11 mouse cellular contexts compared by ENCODE assay signal in the genomic region with DNA sequence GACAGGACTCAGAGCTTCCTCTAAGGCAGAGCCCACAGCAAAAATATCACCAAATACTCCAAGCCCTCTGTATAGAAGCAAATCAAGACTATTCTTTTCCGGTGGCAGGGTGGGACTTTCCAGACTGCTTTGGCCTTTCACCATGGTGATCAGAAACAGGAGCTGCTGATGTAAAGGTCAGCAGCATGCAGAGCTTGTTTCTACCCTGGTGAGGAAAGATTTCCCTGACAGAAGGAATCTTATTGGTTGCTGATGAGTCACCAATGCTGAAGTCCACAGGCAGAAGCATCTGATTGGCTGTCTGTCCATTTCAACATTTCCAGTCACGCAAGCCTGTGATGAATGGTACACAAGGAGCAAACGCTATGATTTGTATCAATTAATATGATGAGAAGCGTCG.
DNase-seq lines count a peak whose midpoint lies in the region; ATAC-seq and TF ChIP-seq lines count a peak whose summit lies in the region.
"Had no signal": no experiment of that assay in that cellular context is flagged by ENCODE, and none has a peak within 500 bp of the region (broad histone marks: within the 10 kb centered on the region; RNA-seq: fewer than 3 reads in every experiment).

No protein-coding gene starts in this region.

- H3K9ac ChIP-seq in forebrain, embryonic 11.5 days (ENCODE audit: low read length): no peak overlapping the region
- H3K9ac ChIP-seq in lung, embryonic 14.5 days: no peak overlapping the region
- H3K9ac ChIP-seq in midbrain, embryonic 16.5 days (ENCODE audit: low read depth, low read length): no peak overlapping the region
- H3K9ac ChIP-seq: intestine, embryonic 15.5 days; limb, embryonic 13.5 days had no signal

- no peaks in the 10 kb centered on the region for H3K9me3 ChIP-seq in forebrain, embryonic 11.5 days (ENCODE audit: control insufficient read depth, low read length)
- no peaks in the 10 kb centered on the region for H3K9me3 ChIP-seq in forebrain, embryonic 10.5 days
- H3K9me3 ChIP-seq in lung, embryonic 14.5 days (ENCODE audit: low read depth, low read length): no peaks in the 10 kb centered on the region
- H3K9me3 ChIP-seq in midbrain, embryonic 16.5 days (replicated peaks; ENCODE audit: control insufficient read depth, low read length, poor library complexity, severe bottlenecking): no peaks in the 10 kb centered on the region
- H3K9me3 ChIP-seq: intestine, embryonic 15.5 days; limb, embryonic 13.5 days had no signal

- no peaks in the 10 kb centered on the region for H3K27me3 ChIP-seq in forebrain, embryonic 11.5 days (ENCODE audit: control insufficient read depth, insufficient read depth, low read length)
- no peaks in the 10 kb centered on the region for H3K27me3 ChIP-seq in forebrain, embryonic 10.5 days (ENCODE audit: poor library complexity, severe bottlenecking)
- H3K27me3 ChIP-seq in lung, embryonic 14.5 days (ENCODE audit: insufficient read depth, low read length): no peaks in the 10 kb centered on the region
- H3K27me3 ChIP-seq in midbrain, embryonic 16.5 days (ENCODE audit: control insufficient read depth, insufficient read depth, low read depth, low read length): no peaks in the 10 kb centered on the region
- H3K27me3 ChIP-seq: intestine, embryonic 15.5 days; limb, embryonic 13.5 days had no signal

- no peaks in the 10 kb centered on the region for H3K4me1 ChIP-seq in forebrain, embryonic 11.5 days (replicated peaks; ENCODE audit: control insufficient read depth, insufficient read depth, low read length)
- H3K4me1 ChIP-seq in forebrain, embryonic 10.5 days: no peaks in the 10 kb centered on the region
- H3K4me1 ChIP-seq in lung, embryonic 14.5 days (ENCODE audit: insufficient read depth): no peaks in the 10 kb centered on the region
- H3K4me1 ChIP-seq in midbrain, embryonic 16.5 days (ENCODE audit: control insufficient read depth, insufficient read depth, low read length): no peaks in the 10 kb centered on the region
- H3K4me1 ChIP-seq: intestine, embryonic 15.5 days; limb, embryonic 13.5 days had no signal

- H3K27ac ChIP-seq in forebrain, embryonic 11.5 days (ENCODE audit: low read depth, low read length): no peak overlapping the region
- H3K27ac ChIP-seq in forebrain, embryonic 10.5 days: no peak overlapping the region
- no peak overlapping the region for H3K27ac ChIP-seq in lung, embryonic 14.5 days (ENCODE audit: low read depth)
- H3K27ac ChIP-seq in midbrain, embryonic 16.5 days (ENCODE audit: low read length): no peak overlapping the region
- H3K27ac ChIP-seq: intestine, embryonic 15.5 days; limb, embryonic 13.5 days had no signal

- TF ChIP-seq POLR2A in brain, embryonic 14.5 days (IDR thresholded peaks at IDR 0.05; ENCODE audit: borderline replicate concordance, extremely low read depth, insufficient read depth, insufficient read length, poor library complexity, severe bottlenecking): no peak

- DNase-seq in forebrain, embryonic 11.5 days (ENCODE audit: low spot score): no peak
- DNase-seq in forebrain, embryonic 10.5 days (ENCODE audit: extremely low spot score, low spot score): no peak
- DNase-seq in lung, embryonic 14.5 days: peak; percentile 0
- no peak for DNase-seq in lung, postnatal 36 days
- peak; percentile 50 for DNase-seq in brain, embryonic 14.5 days (ENCODE audit: low read depth)
- DNase-seq in left cerebral cortex, postnatal 36 days (ENCODE audit: low spot score in 2 of 2): no peak
- no peak for DNase-seq in urinary bladder, postnatal 4 days (ENCODE audit: low spot score in 2 of 2)
- DNase-seq: lung, postnatal 10 days had no signal

- no peak overlapping the region for H3K4me2 ChIP-seq in forebrain, embryonic 11.5 days (ENCODE audit: low read depth, low read length, severe bottlenecking)
- H3K4me2 ChIP-seq in lung, embryonic 14.5 days: no peak overlapping the region
- H3K4me2 ChIP-seq in midbrain, embryonic 16.5 days (ENCODE audit: low read length): no peak overlapping the region
- H3K4me2 ChIP-seq: intestine, embryonic 15.5 days; limb, embryonic 13.5 days had no signal

- no peak for TF ChIP-seq CTCF in lung, embryonic 14.5 days (IDR thresholded peaks at IDR 0.05; ENCODE audit: low read depth)
- TF ChIP-seq CTCF in brain, embryonic 14.5 days (IDR thresholded peaks at IDR 0.05; ENCODE audit: borderline replicate concordance, extremely low read depth, insufficient read depth, insufficient read length): no peak

- H3K36me3 ChIP-seq in forebrain, embryonic 11.5 days (ENCODE audit: control insufficient read depth, insufficient read depth, low read length): no peaks in the 10 kb centered on the region
- H3K36me3 ChIP-seq in forebrain, embryonic 10.5 days (replicated peaks): no peaks in the 10 kb centered on the region
- H3K36me3 ChIP-seq in lung, embryonic 14.5 days (ENCODE audit: insufficient read depth): no peaks in the 10 kb centered on the region
- H3K36me3 ChIP-seq in midbrain, embryonic 16.5 days (ENCODE audit: control insufficient read depth, insufficient read depth, low read length): no peaks in the 10 kb centered on the region
- H3K36me3 ChIP-seq: intestine, embryonic 15.5 days; limb, embryonic 13.5 days had no signal

- 70% methylated on average over 5 of the region's 5 CpGs for WGBS in forebrain, embryonic 11.5 days
- 81% methylated on average over 5 of the region's 5 CpGs for WGBS in forebrain, embryonic 10.5 days
- 56% methylated on average over 5 of the region's 5 CpGs for WGBS in lung, embryonic 14.5 days
- 75% methylated on average over 5 of the region's 5 CpGs for WGBS in midbrain, embryonic 16.5 days

- peak; percentile 61; the same call in 1 of the 2 replicates for ATAC-seq in forebrain, embryonic 11.5 days (replicated peaks; ENCODE audit: low FRiP score)
- ATAC-seq in lung, embryonic 14.5 days (ENCODE audit: insufficient read depth): no peak
- ATAC-seq in midbrain, embryonic 16.5 days: peak; percentile 71
- ATAC-seq: intestine, embryonic 15.5 days had no signal

- no peak overlapping the region for H3K4me3 ChIP-seq in forebrain, embryonic 11.5 days (ENCODE audit: low read depth, low read length)
- no peak overlapping the region for H3K4me3 ChIP-seq in forebrain, embryonic 10.5 days
- no peak overlapping the region for H3K4me3 ChIP-seq in lung, embryonic 14.5 days (ENCODE audit: low read depth, low read length)
- no peak overlapping the region for H3K4me3 ChIP-seq in midbrain, embryonic 16.5 days (ENCODE audit: low read depth, low read length)
- H3K4me3 ChIP-seq: intestine, embryonic 15.5 days; limb, embryonic 13.5 days had no signal

- intact Hi-C loops in left cerebral cortex, postnatal 36 days (cut with DNase I): no loop called here

Comparison
In these comparisons a context has a peak if more than half of its experiments do, and no peak if none do; other contexts are left out.
1. DNase-seq: peak in lung, embryonic 14.5 days (single experiment) and brain, embryonic 14.5 days (single experiment); none in forebrain, embryonic 11.5 days (single experiment), forebrain, embryonic 10.5 days (single experiment), lung, postnatal 36 days (single experiment), left cerebral cortex, postnatal 36 days (0 of 2) and urinary bladder, postnatal 4 days (0 of 2).